Mouse (Mus musculus) CH12.LX (cell line): Measurements from ENCODE around the gene Ano7. TPM values are rescaled to one million over a fixed set of nuclear protein-coding genes. Genes with fewer than 3 reads are reported as not detected.

Experiments
- DNase-seq: peaks from one replicate; pipeline ENCODE4 v3.0.0-alpha.2; 2013; ENCODE audit errors: extremely low read depth
- H3K27ac ChIP-seq: 2 replicates; pipeline ENCODE4 v1.5.1; 2012; ENCODE audit warnings: low read depth, mild to moderate bottlenecking, control low read depth, moderate library complexity; ENCODE audit not compliant: insufficient read depth
- H3K27me3 ChIP-seq: replicated peaks from 2 replicates; pipeline ENCODE3; 2012; ENCODE audit warnings: inconsistent platforms
- H3K36me3 ChIP-seq, 2 experiments: replicated peaks in 1 of 2; 2 replicates each; pipeline versions ENCODE3 to v1.6.1; 2012; ENCODE audit warnings: inconsistent platforms in 1 of 2, low read length in 1 of 2, mild to moderate bottlenecking in 1 of 2, mixed read lengths in 1 of 2, moderate library complexity in 1 of 2; ENCODE audit not compliant: control insufficient read depth in 1 of 2, insufficient read depth in 1 of 2
- H3K4me1 ChIP-seq, 2 experiments: 2 replicates each; pipeline ENCODE4 v1.6.1; 2012; ENCODE audit warnings: inconsistent platforms in 1 of 2, moderate library complexity in 1 of 2; ENCODE audit not compliant: insufficient read depth in 2 of 2, control insufficient read depth in 1 of 2
- H3K4me2 ChIP-seq: 2 replicates; pipeline ENCODE4 v1.6.1; 2012; ENCODE audit warnings: low read depth, mild to moderate bottlenecking, control low read depth; ENCODE audit not compliant: poor library complexity, insufficient read depth, severe bottlenecking
- H3K4me3 ChIP-seq, 3 experiments: fragments of 150-350 bp in 1 of 3; sonication (generic) in 1 of 3; replicated peaks in 1 of 3; 2 replicates each; pipeline versions ENCODE3 to v1.5.1; 2011 to 2012; ENCODE audit warnings: low read depth in 2 of 3, low read length in 2 of 3, mild to moderate bottlenecking in 2 of 3, moderate library complexity in 2 of 3, control low read depth in 1 of 3, improper control_type of control experiment in 1 of 3, inconsistent platforms in 1 of 3, mixed read lengths in 1 of 3; ENCODE audit not compliant: poor library complexity in 1 of 3
- H3K79me2 ChIP-seq: replicated peaks from 2 replicates; pipeline ENCODE4 v1.6.1; 2012; ENCODE audit warnings: mild to moderate bottlenecking, moderate library complexity; ENCODE audit not compliant: control insufficient read depth, poor library complexity, insufficient read depth, severe bottlenecking; ENCODE audit errors: extremely low read depth
- H3K9ac ChIP-seq: 2 replicates; pipeline ENCODE4 v1.6.1; 2012; ENCODE audit warnings: low read depth, mild to moderate bottlenecking, control low read depth, moderate library complexity; ENCODE audit not compliant: insufficient read depth
- H3K9me3 ChIP-seq: replicated peaks from 2 replicates; pipeline ENCODE3; 2012; ENCODE audit warnings: low read length, inconsistent platforms, mixed read lengths
- CHD1 ChIP-seq: IDR thresholded peaks from 2 replicates; pipeline ENCODE4 v1.6.1; 2012; ENCODE audit warnings: low read depth, low read length, improper control_type of control experiment, inconsistent platforms
- CHD2 ChIP-seq: IDR thresholded peaks from 2 replicates; pipeline ENCODE4 v1.6.1; 2011; ENCODE audit warnings: low read length, improper control_type of control experiment
- CTCF ChIP-seq, 2 experiments: IDR thresholded peaks in 1 of 2; conservative IDR thresholded peaks in 1 of 2; 2 replicates each; pipeline ENCODE4 v1.5.1; 2011 to 2012; ENCODE audit warnings: low read depth in 2 of 2, low read length in 2 of 2, improper control_type of control experiment in 1 of 2, inconsistent platforms in 1 of 2, mild to moderate bottlenecking in 1 of 2, moderate library complexity in 1 of 2
- JUND ChIP-seq: conservative IDR thresholded peaks from 2 replicates; pipeline ENCODE4 v1.6.1; 2011; ENCODE audit warnings: low read depth, low read length, improper control_type of control experiment
- KAT2A ChIP-seq: IDR thresholded peaks from 2 replicates; pipeline ENCODE4 v1.6.1; 2012; ENCODE audit warnings: low read length, improper control_type of control experiment, inconsistent platforms; ENCODE audit not compliant: insufficient replicate concordance
- MAFK ChIP-seq: IDR thresholded peaks from 2 replicates; pipeline ENCODE4 v1.6.1; 2011; ENCODE audit warnings: low read length, improper control_type of control experiment; ENCODE audit not compliant: insufficient replicate concordance
- MAZ ChIP-seq: IDR thresholded peaks from 2 replicates; pipeline ENCODE4 v1.6.1; 2012; ENCODE audit warnings: low read depth, mild to moderate bottlenecking, inconsistent platforms, low read length, improper control_type of control experiment, moderate library complexity
- MEF2A ChIP-seq: IDR thresholded peaks from 2 replicates; pipeline ENCODE4 v1.6.1; 2014; ENCODE audit warnings: low read depth, mild to moderate bottlenecking, inconsistent platforms, low read length, improper control_type of control experiment, borderline replicate concordance
- MXI1 ChIP-seq: IDR thresholded peaks from 2 replicates; pipeline ENCODE4 v1.6.1; 2011; ENCODE audit warnings: mild to moderate bottlenecking, low read depth, low read length, improper control_type of control experiment
- NRF1 ChIP-seq: IDR thresholded peaks from 2 replicates; pipeline ENCODE4 v1.6.1; 2014; ENCODE audit warnings: low read depth, mild to moderate bottlenecking, inconsistent platforms, low read length, improper control_type of control experiment, moderate library complexity
- PAX5 ChIP-seq: IDR thresholded peaks from 2 replicates; pipeline ENCODE4 v1.6.1; 2012; ENCODE audit warnings: low read length, inconsistent platforms, mixed read lengths
- POLR2A ChIP-seq: IDR thresholded peaks from 2 replicates; pipeline ENCODE4 v1.6.1; 2011; ENCODE audit warnings: low read depth, mild to moderate bottlenecking, improper control_type of control experiment, low read length
- POLR2AphosphoS2 ChIP-seq: IDR thresholded peaks from 2 replicates; pipeline ENCODE4 v1.6.1; 2011; ENCODE audit warnings: low read depth, low read length, improper control_type of control experiment
- SIN3A ChIP-seq: IDR thresholded peaks from 2 replicates; pipeline ENCODE4 v1.6.1; 2012; ENCODE audit warnings: low read length, improper control_type of control experiment, inconsistent platforms
- SMC3 ChIP-seq: IDR thresholded peaks from 2 replicates; pipeline ENCODE4 v1.6.1; 2011; ENCODE audit warnings: low read depth, low read length, improper control_type of control experiment
- TBP ChIP-seq: conservative IDR thresholded peaks from 2 replicates; pipeline ENCODE4 v1.6.1; 2011; ENCODE audit warnings: low read depth, low read length, improper control_type of control experiment
- TCF12 ChIP-seq: IDR thresholded peaks from 2 replicates; pipeline ENCODE4 v1.6.1; 2014; ENCODE audit warnings: low read depth, mild to moderate bottlenecking, inconsistent platforms, low read length, improper control_type of control experiment
- UBTF ChIP-seq: IDR thresholded peaks from 2 replicates; pipeline ENCODE4 v1.6.1; 2012; ENCODE audit warnings: low read depth, mild to moderate bottlenecking, inconsistent platforms, low read length, improper control_type of control experiment, moderate library complexity
- USF2 ChIP-seq: conservative IDR thresholded peaks from 2 replicates; pipeline ENCODE4 v1.6.1; 2011; ENCODE audit warnings: low read depth, low read length, improper control_type of control experiment
- ZMIZ1 ChIP-seq: IDR thresholded peaks from 2 replicates; pipeline ENCODE4 v1.6.1; 2012; ENCODE audit warnings: low read depth, mild to moderate bottlenecking, inconsistent platforms, low read length, improper control_type of control experiment
- dilution Hi-C: fragments of 300-500 bp; cut with MboI; formaldehyde crosslinking; loops from 2 replicates; pipeline ENCODE4 v1.14.3; 2020; ENCODE audit warnings: low sequenced_read_pairs; ENCODE audit not compliant: extremely low pct_unique_long_range_greater_than_20kb, extremely low pct_ligation_motif_present
- in situ Hi-C: fragments of 300-500 bp; cut with MboI; formaldehyde crosslinking; loops from 3 replicates; pipeline ENCODE4 v1.14.3; 2019; ENCODE audit warnings: low sequenced_read_pairs, low pct_ligation_motif_present, low pct_unique_long_range_greater_than_20kb, mixed read lengths
- polyA plus RNA-seq: library from polyadenylated mRNA; unstranded; fragments of >175 nt; gene quantifications from 2 replicates; pipeline ENCODE4 v1.2.1, GENCODE M21; 2012; ENCODE audit warnings: low read depth; ENCODE audit not compliant: insufficient read length
- total RNA-seq, 2 experiments: library from RNA; depleted of rRNA; stranded (reverse); fragments of 300-350 nt in 1 of 2; fragments of >200 nt in 1 of 2; gene quantifications; 2 replicates each; pipeline ENCODE4 v1.2.3; 2012 to 2014

Ano7 gene
- total and polyA plus RNA-seq, 3 experiments: 0.21 to 0.31 TPM; not detected in 1

GRCm38 (mm10) chr1:93379117-93379516 lies 5.4 kb downstream of the Ano7 start:
- no peak overlapping the region for H3K9ac ChIP-seq
- no peak overlapping the region for H3K4me3 ChIP-seq
- peaks cover 1% of the 10 kb centered on the region for H3K27me3 ChIP-seq
- H3K4me2 ChIP-seq: no peak overlapping the region
- H3K27ac ChIP-seq: no peak overlapping the region
- DNase-seq: no peak
- no peaks in the 10 kb centered on the region for H3K36me3 ChIP-seq
- dilution Hi-C loops: no loop called here
- H3K9me3 ChIP-seq: no peaks in the 10 kb centered on the region
- peaks cover 6 to 17% of the 10 kb centered on the region in 2 experiments for H3K4me1 ChIP-seq
- no peaks in the 10 kb centered on the region for H3K79me2 ChIP-seq
- in situ Hi-C loops: no loop called here
- peak in 1 of 2 experiments; percentile 62; a peak in 2 of 4 replicates for TF ChIP-seq CTCF (conservative IDR thresholded peaks at IDR 0.05 in 1 of 2, IDR thresholded peaks at IDR 0.05 in 1 of 2; ENCODE audit: low read depth in 2 of 2, low read length in 2 of 2)
- TF ChIP-seq ZMIZ1: no peak

- Histone ChIP-seq H3K36me3 (no peaks in the 10 kb centered on the region), H3K27ac (no peak overlapping the region), H3K9me3 (no peaks in the 10 kb centered on the region), H3K4me2 (no peak overlapping the region), H3K4me3 (no peak overlapping the region), H3K27me3 (no peaks in the 10 kb centered on the region), H3K79me2 (no peaks in the 10 kb centered on the region), H3K4me1 (peaks cover 5% of the 10 kb centered on the region in 2 experiments; a peak in 3 of 4 replicates), H3K9ac (no peak overlapping the region)
- dilution Hi-C loops: no loop called here
- TF ChIP-seq KAT2A: no peak
- TF ChIP-seq MAFK: no peak
- no peak for TF ChIP-seq MAZ
- TF ChIP-seq TBP: no peak
- TF ChIP-seq MEF2A: no peak
- no peak for TF ChIP-seq POLR2A
- TF ChIP-seq USF2: no peak
- TF ChIP-seq CHD2: no peak
- no peak for TF ChIP-seq CTCF (conservative IDR thresholded peaks at IDR 0.05 in 1 of 2, IDR thresholded peaks at IDR 0.05 in 1 of 2; ENCODE audit: low read depth in 2 of 2, low read length in 2 of 2)
- TF ChIP-seq POLR2AphosphoS2: no peak
- TF ChIP-seq NRF1: no peak
- no peak for TF ChIP-seq SIN3A
- TF ChIP-seq TCF12: no peak
- no peak for TF ChIP-seq UBTF
- no peak for TF ChIP-seq SMC3
- TF ChIP-seq CHD1: no peak
- no peak for TF ChIP-seq PAX5
- TF ChIP-seq JUND: no peak
- no peak for TF ChIP-seq MXI1
- DNase-seq: no peak
- in situ Hi-C loops: no loop called here
Observed at GRCm38 (mm10) chr1:93387198-93387597, 13.5 kb downstream of the Ano7 start.
